Mouse (Mus musculus): ENCODE data around the gene Ripply2.

The Ripply2 gene

DNA sequence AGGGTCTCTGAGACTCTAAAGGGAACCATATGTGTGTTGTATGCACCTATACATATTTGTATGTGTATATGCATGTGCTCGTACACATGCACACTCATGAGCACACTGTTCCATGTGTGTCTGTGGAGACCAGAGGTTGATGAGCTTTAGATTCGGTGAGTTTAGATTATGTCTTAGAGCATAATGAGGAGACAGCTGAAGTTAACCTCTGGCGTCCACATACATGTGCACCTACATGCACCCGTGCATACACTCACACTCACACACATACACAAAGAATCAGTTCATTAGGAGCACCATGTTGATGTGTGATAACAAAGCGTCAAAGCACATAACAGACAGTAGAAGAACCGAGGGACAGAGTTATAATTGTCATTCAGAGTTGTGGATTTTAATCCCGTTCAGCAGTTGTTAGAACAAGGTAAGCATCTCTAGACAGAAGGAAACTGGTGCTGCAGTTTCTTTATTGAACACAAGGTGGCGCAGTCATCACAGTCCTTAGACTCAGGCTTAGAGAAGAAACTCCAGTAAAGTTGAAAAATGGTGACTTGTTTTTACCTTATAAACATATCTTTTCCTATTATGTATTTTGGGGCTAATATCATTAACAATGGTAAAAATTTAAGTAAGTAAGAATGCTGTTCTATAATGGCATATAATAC, 12.2 kb downstream of the Ripply2 start:
- peak; percentile 64 for DNase-seq

GRCm38 (mm10) chr9:87032196-87032595, 16.9 kb downstream of the Ripply2 start:
- DNase-seq: no peak

GRCm38 (mm10) chr9:87034831-87035580, 19.7 kb downstream of the Ripply2 start:
- DNase-seq: no peak

- DNase-seq: no peak
These were observed 34.1 kb downstream of the Ripply2 start for GRCm38 (mm10) chr9:87049425-87049824.

DNA sequence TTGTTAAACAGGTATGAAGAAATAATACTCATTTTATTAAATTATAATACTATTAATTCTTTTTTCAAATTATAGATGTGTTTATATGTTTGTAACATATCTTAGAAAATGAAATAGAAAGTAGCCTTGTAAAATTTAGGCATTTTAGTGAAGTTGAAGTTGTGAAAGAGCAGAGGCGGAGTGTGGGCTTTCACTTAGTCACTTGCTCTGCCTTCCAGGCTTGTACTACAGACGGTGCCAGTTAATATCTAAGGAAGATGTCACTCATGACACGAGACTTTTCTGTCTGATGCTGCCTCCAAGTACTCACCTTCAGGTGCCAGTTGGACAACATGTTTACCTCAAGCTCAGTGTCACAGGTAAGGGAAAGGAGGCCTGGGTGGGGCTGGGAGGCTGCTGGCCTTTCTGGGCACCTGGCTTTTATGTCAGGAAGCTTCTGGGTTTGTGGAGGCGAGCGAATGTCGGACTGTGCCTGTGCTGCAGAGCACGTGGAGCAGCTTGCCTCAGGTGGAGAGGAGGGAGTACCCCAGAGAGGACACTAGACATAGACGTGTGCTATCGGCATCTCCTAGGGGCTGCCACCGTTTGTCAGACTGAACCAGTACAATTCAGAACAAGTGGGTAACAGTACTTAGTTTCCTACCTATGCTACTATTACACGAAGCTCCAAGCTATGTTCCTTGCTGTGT, 40.4 kb downstream of the Ripply2 start:
- peak; percentile 7 for DNase-seq

GRCm38 (mm10) chr9:87062337-87062736, 47.0 kb downstream of the Ripply2 start:
- no peak for DNase-seq

DNA sequence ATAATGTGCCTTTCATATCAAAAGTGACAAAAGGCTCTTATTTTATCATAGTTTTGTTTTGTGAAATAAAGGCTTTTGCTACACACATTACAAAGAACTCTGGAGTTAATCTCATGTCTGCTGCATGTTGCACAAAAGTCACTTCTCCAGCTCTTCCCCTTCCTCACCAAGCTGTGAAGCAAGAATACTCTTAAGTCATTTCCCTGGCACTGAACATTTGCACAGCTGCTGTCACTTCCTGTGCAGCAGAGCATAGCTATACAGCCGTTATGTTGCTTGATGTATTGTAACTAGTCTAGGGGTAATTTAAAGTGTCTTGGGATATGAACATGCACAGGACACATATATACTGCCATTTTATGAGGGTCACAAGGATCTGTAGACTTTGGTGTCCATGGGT, 52.8 kb downstream of the Ripply2 start:
- no peak for DNase-seq

Data from right cerebral cortex, postnatal 25 days (tissue).